Mouse (Mus musculus) kidney, adult 10 weeks (tissue): Measurements from ENCODE around the gene Dlat. TPM values are rescaled to one million over a fixed set of nuclear protein-coding genes. Genes with fewer than 3 reads are reported as not detected.

ENCODE experiments used
- polyA plus RNA-seq: library from polyadenylated mRNA; stranded (reverse); fragments of 350-450 nt; fragmentation: Illumina TruSeq; extraction: RNeasy Lipid Tissue Mini Kit (QIAGEN cat#74804); gene quantifications from one replicate; pipeline ENCODE4 v1.2.3, GENCODE M21; 2014; ENCODE audit warnings: low read depth, low replicate concordance

Gene Dlat
- polyA plus RNA-seq = 252 TPM

DNA sequence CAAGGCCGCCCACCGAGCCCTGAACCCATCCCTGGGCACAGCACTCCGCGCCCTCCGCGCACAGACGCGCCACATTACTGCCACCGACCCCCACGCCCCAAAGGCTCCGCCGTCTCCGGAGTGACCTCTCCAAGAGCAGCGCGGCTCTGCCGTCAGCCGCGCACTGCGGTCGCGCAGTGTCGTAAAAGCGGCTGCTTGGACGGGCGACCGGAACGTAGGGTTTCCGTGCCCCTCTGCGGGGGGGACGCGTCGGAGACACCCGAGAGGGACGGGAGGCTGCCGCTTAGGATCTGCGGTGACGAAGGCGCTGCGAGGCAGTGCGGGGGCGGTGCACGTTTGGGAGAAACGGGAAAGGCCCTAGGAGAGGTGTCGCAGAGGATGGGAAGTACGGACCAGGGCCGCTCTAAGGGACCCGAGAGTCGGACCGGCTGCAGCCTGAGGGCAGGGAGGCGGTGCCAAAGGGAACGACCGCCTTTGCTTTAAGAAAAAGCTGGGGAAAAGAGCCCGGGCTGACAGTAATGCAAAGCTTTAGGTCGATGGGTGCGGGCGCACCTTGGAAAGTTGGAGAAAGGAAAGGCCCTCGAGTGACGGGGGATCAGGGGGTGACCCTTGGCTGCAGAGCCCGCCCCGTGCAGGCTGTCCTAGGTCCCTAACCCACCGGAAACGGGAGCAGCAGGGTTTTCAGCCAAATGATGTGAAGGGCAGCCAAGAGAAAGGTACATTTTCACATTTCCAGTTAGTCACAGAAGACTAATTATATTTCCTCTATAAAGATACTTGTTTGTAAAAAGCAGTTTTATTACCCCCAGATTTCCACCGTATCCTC, at the start of gene Dlat:
Gene Dlat (minus strand): TSS at position 389 of the 826 bp plus-strand sequence.

DNA sequence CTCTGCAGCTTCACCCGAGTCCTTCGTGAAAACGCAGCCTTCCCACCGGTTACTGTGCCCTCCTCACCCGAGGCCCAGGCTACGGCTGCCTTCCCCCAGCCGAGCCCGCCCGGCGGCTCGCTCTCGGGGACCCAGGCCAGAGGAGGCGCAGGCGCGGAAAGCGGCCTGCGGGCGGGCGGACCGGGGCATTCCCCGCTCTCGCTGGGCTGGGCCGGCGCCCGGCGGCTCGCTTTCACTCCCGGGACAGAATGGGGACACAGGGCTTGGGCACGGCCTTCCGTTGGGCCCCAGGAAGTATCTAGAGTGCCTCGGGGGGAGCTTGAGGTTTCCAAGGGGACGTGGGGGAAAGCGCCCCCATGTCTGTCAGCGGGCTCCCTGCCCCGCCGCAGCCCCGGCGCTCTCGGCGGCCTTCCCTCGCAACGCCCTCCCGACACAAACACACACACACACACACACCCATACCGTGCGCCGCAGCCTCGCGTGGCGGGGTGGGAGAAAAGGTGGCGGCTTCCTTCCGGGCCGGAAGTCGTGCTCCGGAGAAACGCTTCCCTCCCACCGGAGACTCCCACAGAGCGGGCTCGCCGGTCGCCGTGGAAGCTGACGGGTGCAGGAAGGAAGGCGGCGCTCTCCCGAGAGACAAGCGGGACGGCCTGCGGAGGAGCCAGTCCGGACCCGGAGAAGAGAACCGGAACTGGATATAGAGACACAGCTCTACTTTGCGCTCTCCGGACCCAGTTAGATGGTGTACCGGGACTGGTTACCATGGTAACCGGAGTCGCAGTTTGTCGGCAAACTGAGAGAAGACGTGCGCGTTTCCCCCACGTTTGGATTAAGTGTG, 42.6 kb downstream of the Dlat start, which contains the start of the genes Pih1d2 and Nkapd1:
Gene Pih1d2 (plus strand): TSS at position 556 of the 838 bp plus-strand sequence.
Gene Nkapd1 (minus strand): TSS at position 699 of the 838 bp plus-strand sequence.

DNA sequence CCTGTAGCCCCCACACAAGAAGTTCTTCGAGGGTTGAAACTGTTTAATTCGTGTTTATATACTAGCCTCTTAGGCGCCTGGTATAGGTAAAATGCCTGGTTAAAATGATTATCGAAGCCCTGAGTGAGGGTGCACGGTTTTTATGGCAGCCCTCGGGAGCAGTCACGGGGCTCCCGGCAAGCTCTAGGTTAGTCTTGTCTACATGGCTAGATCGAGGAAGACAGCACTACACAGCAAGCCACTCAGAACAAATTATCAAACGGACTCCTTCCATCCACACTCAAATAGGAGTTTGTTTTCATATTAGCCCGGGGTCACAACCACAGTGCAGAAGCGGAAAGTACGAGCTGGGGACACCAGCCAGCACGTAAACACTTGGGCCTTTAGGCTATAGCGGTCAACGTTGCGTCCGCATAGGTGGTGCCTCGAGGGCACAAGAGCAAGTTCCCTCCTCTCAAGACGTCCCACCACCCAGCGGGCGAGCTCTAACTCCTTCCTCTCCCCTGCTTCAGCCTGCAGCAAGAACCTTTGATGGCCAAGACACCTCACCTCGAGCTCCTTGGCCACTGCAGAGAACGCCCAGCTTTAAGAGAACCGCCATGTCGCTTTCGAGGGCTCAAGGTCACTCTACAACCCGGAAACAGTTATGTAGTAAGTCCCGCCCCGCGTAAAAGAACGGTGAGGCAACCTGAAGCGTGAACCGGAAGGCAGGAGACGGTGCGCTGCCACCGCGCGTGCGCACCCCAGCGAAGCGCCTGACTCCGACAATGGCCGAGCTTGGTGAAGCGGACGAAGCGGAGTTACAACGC, 56.2 kb downstream of the Dlat start, which contains the start of the genes Sdhd and Timm8b:
Gene Sdhd (minus strand): TSS at position 624 of the 809 bp plus-strand sequence.
Gene Timm8b (plus strand): TSS at position 722 of the 809 bp plus-strand sequence.

Other genes with a start within 250 kb of the Dlat start
- gene Plet1, start 165.3 kb downstream of the Dlat start, polyA plus RNA-seq = 42.2 TPM
- 267 TPM for gene Pts, start 131.1 kb downstream of the Dlat start, polyA plus RNA-seq
- gene Il18, start 105.0 kb downstream of the Dlat start, polyA plus RNA-seq = 9.1 TPM
- gene Bco2, start 104.6 kb downstream of the Dlat start, polyA plus RNA-seq = 13.1 TPM
- gene Tex12, start 98.5 kb downstream of the Dlat start, polyA plus RNA-seq = not detected
- gene Sdhd, start 56.0 kb downstream of the Dlat start, polyA plus RNA-seq = 501 TPM
- gene Timm8b, start 55.9 kb downstream of the Dlat start, polyA plus RNA-seq = 186 TPM
- 11.1 TPM for gene Pih1d2, start 42.5 kb downstream of the Dlat start, polyA plus RNA-seq
- 70.3 TPM for gene Nkapd1, start 42.3 kb downstream of the Dlat start, polyA plus RNA-seq
- 14.0 TPM for gene Dixdc1, start 79.7 kb upstream of the Dlat start, polyA plus RNA-seq
- gene 2310030G06Rik, start 86.8 kb upstream of the Dlat start, polyA plus RNA-seq = 80.6 TPM
- 43.4 TPM for gene Cryab, start 91.5 kb upstream of the Dlat start, polyA plus RNA-seq
- not detected for gene Hspb2, start 92.6 kb upstream of the Dlat start, polyA plus RNA-seq
- gene Fdxacb1, start 108.5 kb upstream of the Dlat start, polyA plus RNA-seq = 8.9 TPM
- 7.4 TPM for gene Alg9, start 115.2 kb upstream of the Dlat start, polyA plus RNA-seq
- 164 TPM for gene 1110032A03Rik, start 115.7 kb upstream of the Dlat start, polyA plus RNA-seq
- gene Ppp2r1b, start 185.5 kb upstream of the Dlat start, polyA plus RNA-seq = 39.4 TPM